Mouse (Mus musculus): ENCODE data around the gene Car2. TPM values are rescaled to one million over a fixed set of nuclear protein-coding genes. Genes with fewer than 3 reads are reported as not detected.

The Car2 gene
- total RNA-seq, 2 experiments from 2014 or later: 17.2 to 19.0 TPM

GRCm38 (mm10) chr3:14878749-14879223, 7.3 kb upstream of the Car2 start:
- DNase-seq (ENCODE audit: low spot score): no peak

GRCm38 (mm10) chr3:14879293-14879692, 6.8 kb upstream of the Car2 start:
- DNase-seq (ENCODE audit: low spot score): no peak

GRCm38 (mm10) chr3:14880277-14880676, 5.8 kb upstream of the Car2 start:
- DNase-seq (ENCODE audit: low spot score): no peak

GRCm38 (mm10) chr3:14882005-14882404, 4.1 kb upstream of the Car2 start:
- no peak for DNase-seq (ENCODE audit: low spot score)

GRCm38 (mm10) chr3:14882756-14883155, 3.3 kb upstream of the Car2 start:
- no peak for DNase-seq (ENCODE audit: low spot score)

- DNase-seq (ENCODE audit: low spot score): no peak
Observed at GRCm38 (mm10) chr3:14884826-14885225, 1.2 kb upstream of the Car2 start.

GRCm38 (mm10) chr3:14887134-14887666, 1.1 kb downstream of the Car2 start:
- DNase-seq (ENCODE audit: low spot score): no peak

- DNase-seq (ENCODE audit: low spot score): no peak
Observed at GRCm38 (mm10) chr3:14887686-14888295, 1.7 kb downstream of the Car2 start.

- no peak for DNase-seq (ENCODE audit: low spot score)
Observed at GRCm38 (mm10) chr3:14888549-14888948, 2.5 kb downstream of the Car2 start.

GRCm38 (mm10) chr3:14889085-14889484, 3.0 kb downstream of the Car2 start:
- no peak for DNase-seq (ENCODE audit: low spot score)

GRCm38 (mm10) chr3:14889716-14890409, 3.8 kb downstream of the Car2 start:
- DNase-seq (ENCODE audit: low spot score): no peak

- no peak for DNase-seq (ENCODE audit: low spot score)
Observed at GRCm38 (mm10) chr3:14892991-14893390, 6.9 kb downstream of the Car2 start.

GRCm38 (mm10) chr3:14893700-14894099, 7.6 kb downstream of the Car2 start:
- DNase-seq (ENCODE audit: low spot score): no peak

- DNase-seq (ENCODE audit: low spot score): no peak
Observed at GRCm38 (mm10) chr3:14895333-14895732, 9.3 kb downstream of the Car2 start.

GRCm38 (mm10) chr3:14897770-14898169, 11.7 kb downstream of the Car2 start:
- DNase-seq (ENCODE audit: low spot score): no peak

- no peak for DNase-seq (ENCODE audit: low spot score)
Observed at GRCm38 (mm10) chr3:14903380-14903779, 17.3 kb downstream of the Car2 start.

GRCm38 (mm10) chr3:14904165-14904564, 18.1 kb downstream of the Car2 start:
- DNase-seq (ENCODE audit: low spot score): no peak

GRCm38 (mm10) chr3:14907271-14907670, 21.2 kb downstream of the Car2 start:
- DNase-seq (ENCODE audit: low spot score): no peak

- no peak for DNase-seq (ENCODE audit: low spot score)
Observed at GRCm38 (mm10) chr3:14911992-14912582, 26.0 kb downstream of the Car2 start.

- DNase-seq (ENCODE audit: low spot score): no peak
Observed at GRCm38 (mm10) chr3:14913774-14914173, 27.7 kb downstream of the Car2 start.

GRCm38 (mm10) chr3:14915355-14915754, 29.3 kb downstream of the Car2 start:
- DNase-seq (ENCODE audit: low spot score): no peak

- no peak for DNase-seq (ENCODE audit: low spot score)
Observed at GRCm38 (mm10) chr3:14917261-14917660, 31.2 kb downstream of the Car2 start.

GRCm38 (mm10) chr3:14944706-14945105, 58.6 kb downstream of the Car2 start:
- no peak for DNase-seq (ENCODE audit: low spot score)
